Mouse (Mus musculus) heart, postnatal 10 days (tissue): Measurements from ENCODE around the gene Gm20388. TPM values are rescaled to one million over a fixed set of nuclear protein-coding genes. Genes with fewer than 3 reads are reported as not detected.
"Not testable (repeated sequence)": the region's sequence is repeated elsewhere in the genome, so short reads cannot be mapped to it uniquely, and the experiment has no call there.

Experiments
- DNase-seq, 2 experiments: peaks; one replicate each; pipeline ENCODE4 v3.0.0; 2021
- intact Hi-C: fragments of 180-260 bp; cut with DNase I; formaldehyde crosslinking; loops from one replicate; pipeline ENCODE4 v1.15.1; 2025
- total RNA-seq, 2 experiments: library from RNA; stranded (reverse); gene quantifications; 2 replicates each; pipeline ENCODE4 v1.2.3; 2021

The Gm20388 gene
- total RNA-seq, 2 experiments from 2014 or later = 2.0 to 2.2 TPM

GRCm38 (mm10) chr8:122319045-122319707, 2408.5 kb downstream of the Gm20388 start:
- DNase-seq = no peak
- intact Hi-C loops = no loop called here

- no peak for DNase-seq
- intact Hi-C loops = no loop called here
These were observed 2409.1 kb downstream of the Gm20388 start for GRCm38 (mm10) chr8:122319708-122320075.

- intact Hi-C loops = no loop called here
- no peak for DNase-seq
These were observed 2409.9 kb downstream of the Gm20388 start for GRCm38 (mm10) chr8:122320541-122320940.

GRCm38 (mm10) chr8:122321455-122321921, 2410.8 kb downstream of the Gm20388 start:
- intact Hi-C loops = no loop called here
- DNase-seq = peak in 1 of 2 experiments; percentile 39

GRCm38 (mm10) chr8:122322126-122322525, 2411.5 kb downstream of the Gm20388 start:
- DNase-seq = no peak
- intact Hi-C loops = no loop called here

- intact Hi-C loops = no loop called here
- no peak for DNase-seq
These were observed 2412.2 kb downstream of the Gm20388 start for GRCm38 (mm10) chr8:122322792-122323191.

- intact Hi-C loops, DNase-seq: not testable (repeated sequence)
These were observed 2413.3 kb downstream of the Gm20388 start for GRCm38 (mm10) chr8:122323951-122324402.

GRCm38 (mm10) chr8:122325196-122325595, 2414.6 kb downstream of the Gm20388 start:
- intact Hi-C loops = no loop called here
- DNase-seq = no peak

- intact Hi-C loops = no loop called here
- no peak for DNase-seq
These were observed 2415.5 kb downstream of the Gm20388 start for GRCm38 (mm10) chr8:122326114-122326542.

- intact Hi-C loops = no loop called here
- no peak for DNase-seq
These were observed 2418.4 kb downstream of the Gm20388 start for GRCm38 (mm10) chr8:122329072-122329471.

GRCm38 (mm10) chr8:122329553-122330239, 2419.1 kb downstream of the Gm20388 start:
- intact Hi-C loops = loop anchor here (2.0 to 5.0 kb wide), 2 partner anchors 15 to 352 kb away; no protein-coding TSS in a partner anchor
- DNase-seq = no peak

GRCm38 (mm10) chr8:122330446-122331133, 2419.9 kb downstream of the Gm20388 start:
- no peak for DNase-seq

GRCm38 (mm10) chr8:122331134-122331523, 2420.5 kb downstream of the Gm20388 start:
- intact Hi-C loops = loop anchor here (2.0 to 5.0 kb wide), 2 partner anchors 16 to 354 kb away; no protein-coding TSS in a partner anchor
- peak; percentile 77 to 78 for DNase-seq

More at GRCm38 (mm10) chr8:122330446-122331133, 2419.9 kb downstream of the Gm20388 start:
- intact Hi-C loops = loop anchor here (2.0 to 5.0 kb wide), 2 partner anchors 16 to 353 kb away; no protein-coding TSS in a partner anchor

- DNase-seq = peak; percentile 91 to 92
- intact Hi-C loops = loop anchor here (1.0 to 5.0 kb wide), 2 partner anchors 60 to 356 kb away; no protein-coding TSS in a partner anchor
These were observed 2422.3 kb downstream of the Gm20388 start for GRCm38 (mm10) chr8:122332753-122333506.

GRCm38 (mm10) chr8:122333531-122333930, 2422.9 kb downstream of the Gm20388 start:
- no peak for DNase-seq
- intact Hi-C loops = loop anchor here (1.0 to 5.0 kb wide), 2 partner anchors 60 to 356 kb away; no protein-coding TSS in a partner anchor

- no peak for DNase-seq
- intact Hi-C loops = loop anchor here (5.0 kb wide), 1 partner anchor 358 kb away; no protein-coding TSS in a partner anchor
These were observed 2424.3 kb downstream of the Gm20388 start for GRCm38 (mm10) chr8:122334791-122335490.

GRCm38 (mm10) chr8:122335638-122336250, 2425.1 kb downstream of the Gm20388 start:
- DNase-seq = no peak
- intact Hi-C loops = no loop called here

- DNase-seq = no peak
- intact Hi-C loops = no loop called here
These were observed 2425.7 kb downstream of the Gm20388 start for GRCm38 (mm10) chr8:122336251-122336910.
